Mouse (Mus musculus) urinary bladder, postnatal 4 days (tissue): ENCODE data around the gene Ptprn.
"Not testable (repeated sequence)": the region's sequence is repeated elsewhere in the genome, so short reads cannot be mapped to it uniquely, and the experiment has no call there.

Source experiments
- DNase-seq, 2 experiments: peaks; one replicate each; pipeline ENCODE4 v3.0.0; 2021 to 2022; ENCODE audit warnings: low spot score in 2 of 2

Ptprn gene

DNA sequence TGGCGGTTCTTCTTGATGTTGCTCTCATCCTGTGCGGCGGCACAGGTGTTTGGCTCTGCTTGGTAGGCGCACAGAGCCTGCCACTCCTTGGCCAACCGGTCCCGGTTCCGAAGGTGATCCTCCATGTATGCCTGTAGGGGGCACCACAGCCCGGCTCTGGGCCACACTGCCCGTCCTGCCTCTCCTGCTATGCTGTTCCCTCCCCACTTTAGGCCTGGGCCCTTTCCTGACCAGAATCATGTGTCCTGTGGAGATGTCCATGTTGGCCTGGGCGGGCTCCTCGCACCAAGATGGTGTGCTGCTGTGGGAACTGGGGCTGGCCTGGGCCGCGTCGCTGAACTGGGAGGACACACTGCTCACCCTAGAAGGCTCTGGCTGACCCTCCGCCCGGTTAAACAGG, 11.3 kb downstream of the Ptprn start:
- DNase-seq, result no peak

DNA sequence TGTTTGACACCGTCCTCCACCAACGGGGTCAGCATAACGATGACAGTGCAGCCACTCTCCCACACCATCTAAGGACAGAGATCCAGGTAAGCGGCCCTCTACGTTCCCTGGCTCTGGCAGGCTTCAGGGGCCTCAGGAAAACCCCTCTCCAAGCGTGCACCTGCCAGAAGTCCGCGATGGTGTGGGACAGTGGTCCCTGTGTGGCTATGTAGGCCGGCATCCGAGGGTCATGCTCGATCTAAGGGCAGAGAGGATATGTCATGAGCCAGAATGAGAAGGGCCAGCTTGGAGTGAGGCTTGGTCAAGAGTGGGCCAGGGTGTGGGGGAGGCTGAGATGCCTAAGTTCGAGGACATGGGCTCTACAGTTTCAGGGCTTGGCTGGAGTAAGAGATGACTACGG, 12.0 kb downstream of the Ptprn start:
- DNase-seq, result no peak

GRCm38 (mm10) chr1:75251112-75251970, 13.0 kb downstream of the Ptprn start:
- peak; percentile 69 to 76 for DNase-seq

- no peak for DNase-seq
Observed at GRCm38 (mm10) chr1:75250498-75250897, 13.8 kb downstream of the Ptprn start.

DNA sequence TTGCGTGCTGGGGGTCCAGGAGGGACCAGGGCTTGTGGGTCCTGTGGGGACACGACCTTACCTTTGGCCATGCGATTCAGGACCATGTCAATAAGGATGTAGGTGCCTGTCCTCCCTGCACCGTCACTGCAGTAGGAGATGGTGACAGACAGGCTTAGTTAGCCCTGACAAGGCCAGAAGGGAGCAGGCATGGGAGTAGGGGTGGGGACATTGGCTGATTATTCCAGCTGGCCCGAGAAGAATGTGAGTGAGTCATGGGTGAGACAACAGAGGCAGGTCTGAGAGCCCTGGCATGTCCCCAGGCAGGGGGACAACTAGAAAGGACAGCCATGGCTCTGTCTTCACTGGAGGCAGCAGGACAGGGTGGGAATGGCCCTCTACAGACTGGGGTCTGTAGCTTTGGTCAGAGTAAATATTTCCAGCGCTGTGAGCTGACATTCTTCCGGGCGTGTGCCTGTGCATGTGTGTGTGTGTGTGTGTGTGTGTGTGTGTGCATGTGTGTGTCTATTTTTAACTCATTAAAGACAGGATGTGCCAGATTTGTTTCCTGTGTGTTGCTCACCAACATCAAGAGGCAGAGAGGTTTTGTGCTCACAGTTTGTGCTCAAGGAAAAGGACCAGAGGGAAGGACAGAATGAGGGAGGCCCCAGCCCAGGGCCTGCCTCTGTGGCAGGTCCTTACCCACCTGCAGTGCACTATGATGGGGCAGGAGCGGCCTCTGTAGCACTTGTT, 16.1 kb downstream of the Ptprn start:
- DNase-seq, result peak in 1 of 2 experiments; percentile 49

DNA sequence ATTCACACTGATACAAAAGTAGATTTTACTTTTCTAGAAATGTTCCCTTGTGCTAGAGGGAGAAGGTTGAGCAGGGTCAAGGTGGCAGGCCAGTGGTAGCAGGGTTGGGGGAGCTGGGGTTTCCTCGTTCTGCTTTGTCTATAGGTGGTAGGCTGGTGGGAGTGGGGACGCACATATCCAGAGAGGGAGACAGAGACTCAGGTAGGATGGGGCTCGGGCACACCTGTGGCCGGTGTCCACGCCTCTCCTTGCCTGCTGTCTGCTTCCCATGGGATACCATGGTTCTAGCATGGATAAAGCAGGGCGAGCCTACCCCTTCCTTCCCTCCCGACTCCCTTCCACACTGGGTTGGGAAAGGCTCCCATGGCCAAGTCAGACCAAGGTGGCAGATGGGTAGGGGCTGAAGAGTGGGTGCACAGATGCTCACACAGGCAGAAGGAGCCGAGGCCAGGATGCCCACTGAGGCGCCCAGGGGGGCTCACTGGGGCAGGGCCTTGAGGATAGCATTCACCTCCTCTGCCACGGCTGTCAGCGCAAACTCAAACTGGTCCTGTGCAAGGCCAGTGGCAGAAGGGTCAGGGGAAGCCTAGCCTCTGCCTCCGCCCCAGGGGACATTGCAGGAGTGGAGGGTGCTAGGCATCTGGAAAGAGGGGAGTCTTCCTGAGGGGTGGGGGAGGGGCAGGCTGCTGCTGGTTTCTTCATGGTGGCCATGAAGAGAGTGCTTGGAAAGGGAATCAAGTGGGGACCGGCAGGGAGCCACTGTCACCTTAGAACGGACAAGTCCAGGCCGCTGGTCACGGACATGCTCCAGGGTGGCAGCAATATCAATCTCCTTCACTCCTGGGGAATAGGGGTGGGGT, 17.0 kb downstream of the Ptprn start:
- DNase-seq, result no peak

DNA sequence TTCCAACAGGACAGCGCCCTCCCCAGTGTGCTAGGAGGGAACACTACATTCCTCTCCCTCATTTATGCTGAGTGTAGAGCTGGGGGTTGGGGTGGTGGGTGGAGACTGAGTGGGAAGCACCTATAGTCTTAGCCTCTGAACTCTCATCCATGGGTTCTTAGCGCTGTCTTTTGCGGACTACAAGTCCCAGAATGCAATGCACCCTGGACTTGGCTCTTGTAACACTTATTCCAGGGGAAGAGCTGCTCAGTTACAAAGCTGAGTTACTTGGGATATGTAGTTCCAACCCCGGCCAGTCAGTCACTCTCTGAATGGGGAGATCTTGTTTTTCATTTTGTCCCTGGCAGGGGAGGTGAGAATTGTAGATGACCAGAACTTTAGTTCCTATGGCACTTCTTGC, 19.5 kb downstream of the Ptprn start:
- no peak for DNase-seq

GRCm38 (mm10) chr1:75244175-75244826, 20.0 kb downstream of the Ptprn start:
- no peak for DNase-seq

GRCm38 (mm10) chr1:75243411-75243810, 20.9 kb downstream of the Ptprn start:
- no peak for DNase-seq

DNA sequence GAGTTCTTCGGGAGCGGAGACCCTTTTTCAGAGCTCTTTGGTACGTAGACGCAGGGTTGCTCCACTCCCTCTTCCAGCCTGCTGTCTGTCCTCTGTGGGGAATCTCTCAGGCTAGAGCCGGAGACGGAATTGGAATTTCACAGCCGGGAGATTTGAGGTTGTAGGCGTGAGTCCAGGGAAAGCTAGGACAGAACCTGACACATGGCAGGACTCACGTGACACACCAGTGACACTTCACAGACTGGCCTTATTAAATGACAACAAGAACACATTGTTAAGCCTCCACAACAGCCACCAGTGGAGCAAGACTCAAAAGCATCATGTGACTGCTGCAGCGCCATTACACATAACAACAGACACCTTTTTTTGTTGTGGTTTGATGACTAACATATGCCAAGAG, 24.7 kb downstream of the Ptprn start:
- no peak for DNase-seq

- DNase-seq, result peak; percentile 77
Observed at GRCm38 (mm10) chr1:75236117-75237050, 27.9 kb downstream of the Ptprn start, which contains the start of gene Dnajb2. Dnajb2 (plus strand) TSS chr1:75236406.

DNA sequence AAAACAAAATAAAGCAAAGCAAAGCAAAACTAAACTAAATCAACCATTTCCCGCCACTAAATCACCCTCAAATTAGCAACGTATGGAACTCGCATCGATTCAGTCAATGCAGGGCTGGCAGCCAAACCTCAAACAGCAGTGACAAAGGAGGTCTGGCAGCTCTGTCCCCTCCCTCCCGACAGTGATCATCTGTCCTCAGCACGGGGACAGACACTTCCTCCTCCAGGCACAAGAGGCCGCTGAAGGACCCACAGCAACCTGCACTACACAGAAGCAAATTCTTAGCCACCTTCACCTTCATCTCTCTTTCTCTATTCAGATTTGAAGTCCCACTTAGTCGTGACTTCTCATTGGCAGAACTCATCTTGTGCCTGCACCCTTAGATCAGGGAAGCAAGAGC, 29.7 kb downstream of the Ptprn start:
- no peak for DNase-seq

GRCm38 (mm10) chr1:75232489-75232888, 31.8 kb downstream of the Ptprn start:
- DNase-seq, result not testable (repeated sequence)

- DNase-seq, result no peak
Observed at GRCm38 (mm10) chr1:75231664-75232152, 32.6 kb downstream of the Ptprn start, which contains the start of gene A630095N17Rik. A630095N17Rik (minus strand) TSS chr1:75232102.

DNA sequence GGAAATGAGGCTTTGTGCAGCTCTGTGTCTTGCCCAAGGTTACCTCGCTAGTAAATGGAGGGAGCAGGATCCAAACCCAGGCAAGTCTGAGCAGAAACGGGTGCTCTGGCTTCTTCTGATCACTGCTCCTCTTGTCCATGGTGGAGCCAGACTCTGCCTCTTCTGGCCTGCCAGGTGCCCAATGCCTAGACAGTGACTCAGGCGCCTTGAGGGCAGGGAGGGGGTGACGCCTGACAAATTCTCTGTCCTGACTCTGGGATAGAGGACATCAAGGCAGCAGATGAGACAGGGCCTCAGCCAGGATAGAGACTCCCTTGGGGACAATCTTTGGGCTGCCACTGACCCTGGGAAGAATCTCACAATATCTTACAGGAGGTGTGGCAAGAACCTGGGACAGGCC, 33.1 kb downstream of the Ptprn start:
- DNase-seq, result no peak

- DNase-seq, result no peak
Observed at GRCm38 (mm10) chr1:75230335-75230994, 33.8 kb downstream of the Ptprn start.

GRCm38 (mm10) chr1:75229158-75229557, 35.1 kb downstream of the Ptprn start:
- DNase-seq, result no peak

DNA sequence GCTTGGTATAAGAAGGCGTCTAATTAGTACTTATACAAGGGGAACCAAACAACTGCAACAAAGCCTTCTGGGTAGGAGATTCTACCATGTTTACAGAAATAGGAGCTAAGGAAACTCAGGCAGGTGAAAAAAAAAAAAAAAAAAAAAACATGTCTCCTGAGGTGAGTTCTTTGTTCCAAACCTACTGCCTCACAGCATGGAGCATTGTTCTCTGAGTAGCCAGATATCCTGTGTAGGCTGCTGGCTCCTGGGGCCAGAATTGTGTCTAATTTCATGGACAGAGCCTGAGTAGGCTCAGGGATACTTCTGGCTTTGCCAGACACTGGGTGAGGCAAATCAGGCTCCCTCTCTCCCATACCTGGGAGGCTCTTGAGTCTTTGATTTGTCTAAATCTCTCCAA, 36.6 kb downstream of the Ptprn start:
- DNase-seq, result no peak

- DNase-seq, result no peak
Observed at GRCm38 (mm10) chr1:75226138-75226537, 38.2 kb downstream of the Ptprn start.

DNA sequence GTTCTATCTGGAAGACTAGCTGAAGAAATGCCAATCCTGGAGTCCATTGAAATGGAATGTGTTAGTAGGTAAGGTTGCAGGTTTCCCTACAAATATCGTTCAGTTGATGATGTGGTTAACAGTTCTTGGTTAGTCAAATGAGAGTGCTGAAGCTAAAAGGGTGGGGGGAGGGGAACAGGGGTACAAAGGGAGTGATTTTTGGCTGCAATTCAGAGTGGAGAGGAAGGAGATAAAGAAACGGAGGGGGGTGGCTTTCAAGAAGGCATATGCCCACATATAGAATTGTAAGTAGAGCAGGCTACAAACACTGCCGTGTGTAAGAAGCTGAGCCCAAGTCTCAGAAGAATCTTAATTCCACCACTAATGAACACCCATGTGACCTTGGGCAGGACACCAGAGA, 38.8 kb downstream of the Ptprn start:
- no peak for DNase-seq
